Mouse (Mus musculus): Measurements from ENCODE around the gene Spred2. TPM values are rescaled to one million over a fixed set of nuclear protein-coding genes. Genes with fewer than 3 reads are reported as not detected.
"Not testable (repeated sequence)": the region's sequence is repeated elsewhere in the genome, so short reads cannot be mapped to it uniquely, and the experiment has no call there.

Gene Spred2
- total RNA-seq, 2 experiments from 2014 or later = 17.3 to 19.4 TPM

GRCm38 (mm10) chr11:20020720-20021119 lies 96.5 kb downstream of the Spred2 start:
- no peak for DNase-seq

GRCm38 (mm10) chr11:20022462-20022861 lies 98.3 kb downstream of the Spred2 start:
- DNase-seq = no peak

DNA sequence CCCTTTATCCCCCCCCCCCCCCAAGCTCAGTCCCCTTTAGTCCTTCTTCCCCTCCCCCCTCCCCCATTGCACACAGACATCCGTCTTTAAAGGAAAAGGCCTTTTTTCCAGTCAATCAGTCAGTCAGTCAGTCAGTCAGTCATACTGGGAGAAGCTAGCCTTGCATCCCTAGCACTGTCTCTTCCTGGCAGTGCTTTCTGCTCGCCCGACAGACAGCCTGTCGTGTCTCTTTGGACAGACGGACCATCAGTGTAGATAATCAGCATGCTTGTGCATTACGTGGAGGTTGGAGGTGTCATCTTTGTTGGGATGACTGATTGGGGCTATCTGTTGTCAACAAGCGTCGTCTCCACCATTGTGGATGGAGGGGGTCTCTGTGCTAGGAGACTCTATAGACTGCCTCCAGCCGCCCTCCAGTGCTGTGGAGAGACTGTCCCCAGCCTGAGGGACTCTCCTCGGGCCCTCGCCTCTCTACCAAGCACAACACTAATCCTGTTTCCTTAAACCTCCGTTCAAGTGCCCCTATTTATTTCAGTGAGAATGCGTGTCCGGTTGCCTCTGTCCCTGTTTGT lies 98.8 kb downstream of the Spred2 start:
- DNase-seq = no peak

GRCm38 (mm10) chr11:20025899-20026298 lies 101.7 kb downstream of the Spred2 start:
- no peak for DNase-seq

- DNase-seq = no peak
These were observed 103.5 kb downstream of the Spred2 start for GRCm38 (mm10) chr11:20027719-20028118.

DNA sequence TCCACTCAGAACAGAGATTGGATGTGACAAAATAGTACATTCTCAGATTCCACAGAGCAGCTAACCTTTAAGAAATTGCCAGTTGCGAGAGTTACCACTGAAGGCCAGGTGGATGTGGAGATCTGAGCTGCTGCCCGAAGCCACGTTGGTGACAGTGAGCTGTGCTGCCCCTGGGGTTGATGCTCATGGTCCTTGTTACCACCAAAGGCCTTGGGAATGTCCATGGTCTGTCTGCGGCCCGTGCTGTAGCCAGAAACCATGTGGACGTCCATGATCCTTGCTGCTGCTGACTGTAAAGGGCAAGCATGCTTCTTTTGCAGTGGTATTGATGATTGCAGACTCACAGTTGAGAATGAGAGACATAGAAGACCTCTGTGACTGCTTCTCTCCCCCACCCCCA lies 104.2 kb downstream of the Spred2 start:
- no peak for DNase-seq

DNA sequence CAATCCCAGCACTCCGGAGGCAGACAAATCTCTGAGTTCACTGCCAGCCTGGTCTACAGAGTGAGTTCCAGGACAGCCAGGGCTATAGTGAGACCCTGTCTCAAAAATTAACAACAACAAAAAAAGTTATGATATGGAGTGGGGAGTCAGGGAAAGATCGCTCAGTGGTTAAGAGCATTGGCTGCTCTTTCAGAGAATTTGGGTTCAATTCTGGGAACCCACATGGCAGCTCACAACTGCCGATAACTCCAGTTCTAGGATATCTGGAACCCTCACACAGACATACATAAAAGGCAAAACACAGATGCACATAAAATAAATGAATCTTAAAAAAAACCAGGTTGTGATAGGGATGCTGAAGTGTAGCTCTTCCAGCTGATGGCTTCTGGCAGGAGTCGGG lies 104.8 kb downstream of the Spred2 start:
- DNase-seq = no peak

GRCm38 (mm10) chr11:20030973-20031372 lies 106.8 kb downstream of the Spred2 start:
- not testable (repeated sequence) for DNase-seq

DNA sequence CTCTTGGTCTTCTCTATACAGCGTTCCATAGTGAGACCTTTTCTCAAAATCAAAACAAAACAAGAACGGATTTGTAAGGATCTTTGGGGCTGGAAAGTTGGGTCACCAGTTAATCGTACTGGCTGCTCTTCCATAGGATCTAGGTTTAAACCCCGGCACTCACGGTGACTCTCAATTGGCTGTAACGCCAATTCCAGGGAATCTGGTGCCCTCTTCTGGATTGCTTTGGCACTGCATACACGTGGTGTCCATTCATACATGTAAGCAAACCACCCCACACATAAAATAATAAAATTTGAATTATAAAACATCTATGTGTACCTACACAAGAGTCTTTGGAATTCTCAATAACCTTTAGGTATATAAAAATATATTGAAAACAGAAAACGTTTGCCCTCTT lies 107.4 kb downstream of the Spred2 start:
- no peak for DNase-seq

DNA sequence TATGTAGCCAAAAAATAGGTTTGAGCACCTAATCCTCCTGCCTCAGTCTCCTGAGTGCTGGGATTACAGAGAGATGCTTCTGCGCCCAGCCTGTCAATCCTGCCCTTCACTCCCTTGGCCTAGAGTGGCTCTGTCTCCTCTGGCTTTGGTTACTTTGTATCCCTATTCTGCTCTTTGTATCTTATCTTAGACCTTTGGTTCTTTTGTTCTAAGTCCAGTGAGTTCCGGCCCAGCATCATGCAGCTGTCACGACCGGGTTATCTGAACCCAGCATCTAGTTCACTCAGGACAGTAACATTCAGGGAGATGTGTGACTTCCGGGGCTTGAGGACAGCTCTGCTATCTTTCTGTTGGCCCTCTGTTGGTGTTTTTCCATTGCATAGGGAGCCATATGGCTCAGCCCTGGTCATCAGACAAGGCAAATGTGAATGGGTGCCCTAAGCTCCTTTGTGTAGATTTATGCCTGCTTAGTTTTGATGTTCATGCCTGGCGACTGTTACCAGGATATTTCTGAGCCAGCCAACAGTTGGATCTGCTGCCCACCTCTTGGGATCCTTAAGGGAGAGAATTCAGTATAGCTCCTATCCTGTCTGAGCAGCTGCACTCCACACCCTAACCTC lies 109.5 kb downstream of the Spred2 start:
- DNase-seq = no peak

GRCm38 (mm10) chr11:20034337-20034947 lies 110.3 kb downstream of the Spred2 start:
- DNase-seq = no peak

DNA sequence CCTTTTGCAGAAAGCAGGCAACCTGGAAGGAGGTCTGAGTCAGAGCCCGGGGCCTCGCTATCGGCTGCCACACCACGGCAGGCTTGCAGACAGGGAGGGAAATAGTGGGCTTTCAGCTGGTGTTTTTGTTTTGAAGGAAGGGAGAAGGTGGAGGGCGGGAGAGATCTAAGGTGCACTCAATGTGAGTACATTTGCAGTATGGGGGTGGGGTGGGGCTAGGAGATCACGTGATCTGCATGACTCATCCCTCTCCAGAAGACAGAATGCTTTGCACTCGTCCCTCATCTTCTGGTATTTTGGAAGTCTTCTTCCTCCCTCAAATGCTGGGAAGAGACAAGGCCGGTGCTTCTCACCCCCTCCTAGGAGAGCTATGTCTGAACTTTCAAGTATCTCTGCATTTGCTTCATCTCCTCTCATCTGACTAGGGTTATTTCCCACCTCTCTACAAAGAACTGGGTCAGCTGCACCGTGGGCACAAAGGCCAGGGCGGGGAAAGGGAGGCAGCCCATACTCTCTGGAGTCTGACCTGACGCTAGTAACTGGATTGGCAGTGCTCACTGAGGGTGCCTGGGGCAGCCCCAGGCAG lies 111.3 kb downstream of the Spred2 start:
- DNase-seq = no peak

DNA sequence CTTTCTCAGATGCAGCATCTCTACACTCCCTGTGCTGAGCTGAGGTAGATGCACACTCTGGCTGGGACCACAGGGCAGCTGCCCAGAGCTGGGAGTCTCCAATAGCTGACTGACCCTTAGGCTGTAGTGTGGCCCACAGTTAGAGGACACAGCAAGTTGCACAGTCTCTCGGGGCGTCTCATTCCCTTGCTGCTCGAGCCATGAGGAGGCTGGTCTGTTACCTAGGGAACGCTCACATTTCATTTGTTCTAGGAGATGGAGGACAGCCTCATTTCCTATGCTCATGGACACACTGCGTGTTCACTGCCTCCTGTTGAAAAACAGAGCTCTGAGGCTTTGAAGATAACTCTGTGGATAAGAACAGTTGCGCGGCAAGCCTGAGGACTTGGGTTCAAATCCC lies 111.8 kb downstream of the Spred2 start:
- no peak for DNase-seq

- DNase-seq = no peak
These were observed 113.6 kb downstream of the Spred2 start for GRCm38 (mm10) chr11:20037739-20038138.

GRCm38 (mm10) chr11:20038723-20039122 lies 114.5 kb downstream of the Spred2 start:
- no peak for DNase-seq

- no peak for DNase-seq
These were observed 117.2 kb downstream of the Spred2 start for GRCm38 (mm10) chr11:20041164-20041920.

- DNase-seq = no peak
These were observed 117.9 kb downstream of the Spred2 start for GRCm38 (mm10) chr11:20042106-20042505.

DNA sequence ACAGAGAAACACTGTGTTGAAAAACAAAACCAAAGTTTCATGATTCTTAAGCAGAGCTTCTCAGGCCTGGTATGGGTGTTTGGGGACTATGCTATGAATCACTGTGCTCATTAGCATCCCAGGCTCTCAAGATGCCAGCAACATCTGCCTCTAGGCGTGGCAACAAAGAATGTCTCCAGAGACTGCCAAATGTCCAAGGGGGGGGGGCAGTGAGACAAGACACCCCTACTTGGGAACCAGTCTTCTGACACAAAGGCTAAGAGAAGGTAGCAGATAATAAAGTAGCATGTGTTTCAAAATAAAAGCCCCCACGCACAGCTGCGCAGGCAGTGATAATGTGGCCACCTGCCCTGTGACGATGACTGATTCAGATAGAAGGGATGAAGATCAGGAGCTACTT lies 119.1 kb downstream of the Spred2 start:
- DNase-seq = no peak

DNA sequence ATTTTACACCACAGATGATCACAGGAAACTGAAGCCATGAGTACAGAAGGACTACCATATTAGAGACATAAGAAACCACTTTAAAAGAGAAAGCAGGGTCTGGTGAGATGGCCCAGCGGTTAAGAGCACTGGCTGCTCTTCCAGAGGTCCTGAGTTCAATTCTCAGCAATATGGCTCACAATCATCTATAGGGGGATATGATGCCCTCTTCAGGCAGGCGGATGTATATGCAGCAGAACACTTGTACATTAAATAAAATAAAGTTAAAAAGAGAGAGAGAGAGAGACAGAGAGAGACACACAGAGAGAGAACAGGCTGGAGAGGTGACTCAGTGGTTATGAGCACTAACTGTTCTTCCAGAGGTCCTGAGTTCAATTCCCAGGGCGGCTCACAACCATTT lies 121.4 kb downstream of the Spred2 start:
- no peak for DNase-seq

DNA sequence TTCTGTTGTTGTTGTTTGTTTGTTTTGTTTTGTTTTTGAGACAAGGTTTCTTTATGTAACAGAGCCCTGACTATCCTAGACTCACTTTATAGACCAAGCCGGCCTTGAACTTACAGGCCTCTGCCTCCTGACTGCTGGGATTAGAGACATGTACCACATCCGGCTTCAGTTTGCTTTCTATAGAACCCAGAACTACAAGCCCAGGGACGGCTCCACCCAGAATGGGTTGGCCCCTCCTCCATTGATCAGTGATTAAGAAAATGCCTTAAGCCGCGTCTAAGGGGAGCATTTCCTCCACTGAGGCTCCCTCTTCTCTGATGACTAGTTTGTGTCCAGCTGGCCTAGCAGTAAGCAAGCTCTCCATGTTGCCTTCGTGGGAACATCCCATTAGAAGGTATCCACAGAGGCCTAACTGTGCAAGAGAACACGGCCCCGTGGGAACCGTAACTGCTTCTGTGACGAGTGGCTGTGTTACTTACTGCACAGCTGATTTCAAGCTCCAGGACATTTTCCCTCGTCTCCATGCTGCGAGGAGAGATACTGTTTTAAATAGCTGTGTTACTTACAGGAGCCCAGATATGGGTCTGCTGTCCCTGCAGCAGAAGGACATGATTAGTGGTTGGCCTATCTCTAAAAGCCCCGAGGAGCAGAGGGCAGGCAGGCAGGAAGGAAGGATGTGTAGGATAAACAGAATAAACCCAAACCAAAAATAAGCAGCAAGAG lies 128.8 kb downstream of the Spred2 start:
- no peak for DNase-seq

DNA sequence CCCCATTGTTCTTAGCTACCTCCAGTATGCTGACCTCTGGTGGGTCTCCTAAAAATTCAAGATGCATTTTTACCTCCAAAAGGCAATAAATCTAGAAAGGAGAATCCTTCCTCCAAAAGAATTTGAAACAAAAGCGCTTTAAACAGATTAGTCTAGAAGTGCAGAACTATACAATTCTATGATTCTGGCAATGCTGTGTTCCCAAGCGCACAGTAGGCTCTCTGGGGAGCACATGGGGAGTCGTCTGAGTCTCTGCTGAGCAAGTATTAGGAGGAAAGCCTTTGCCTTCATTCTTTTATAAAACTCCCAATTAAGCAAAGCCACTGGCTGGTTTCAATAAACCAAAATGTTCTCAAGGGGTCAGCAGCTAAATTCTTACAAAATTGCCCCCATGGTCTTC lies 129.8 kb downstream of the Spred2 start:
- no peak for DNase-seq

GRCm38 (mm10) chr11:20054617-20055016 lies 130.4 kb downstream of the Spred2 start:
- no peak for DNase-seq

Measured in gastrocnemius, postnatal 10 days (tissue).